ENCODE assay signal across 9 mouse cellular contexts in the genomic region with DNA sequence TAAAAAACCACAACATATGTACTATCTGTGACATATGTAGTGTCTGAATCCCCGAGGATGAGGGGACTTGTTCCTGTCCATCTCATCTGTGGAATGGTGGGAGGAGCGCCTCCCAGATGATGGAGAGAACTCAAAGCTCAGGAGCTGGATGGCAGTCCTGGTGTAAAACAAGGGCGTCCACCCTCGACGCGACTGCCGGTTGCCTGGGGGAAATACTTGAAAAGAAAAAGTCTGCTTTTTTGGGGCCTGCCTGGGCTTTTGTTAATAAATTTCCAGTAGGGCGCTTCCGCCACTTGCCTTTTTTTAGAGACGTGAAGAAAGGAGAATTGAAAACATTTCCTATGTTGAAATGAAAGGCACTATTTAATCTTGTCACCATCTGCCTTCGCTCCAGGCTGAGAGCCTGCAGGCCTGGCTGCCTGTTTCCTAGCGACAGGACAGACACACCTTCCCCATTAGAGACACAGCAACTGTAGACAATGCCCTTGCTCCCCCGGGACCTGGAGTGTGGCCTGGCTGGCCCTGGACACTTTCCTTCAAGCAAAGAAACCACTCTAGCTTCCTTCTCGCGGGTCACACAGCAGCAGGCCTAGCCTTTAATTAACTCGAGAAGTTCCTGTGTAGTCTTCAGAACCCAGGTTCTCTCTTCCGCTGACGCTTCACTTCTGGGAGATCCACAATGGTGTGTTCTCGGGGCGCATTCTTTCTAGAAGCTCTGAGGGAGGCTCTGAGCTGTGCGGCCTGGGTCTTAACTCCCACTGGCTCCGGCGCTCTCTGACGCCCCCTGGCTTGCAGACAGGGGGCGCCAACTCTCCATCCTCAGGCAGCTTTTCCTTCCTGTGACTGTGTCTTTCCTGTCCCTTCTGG. TPM values are rescaled to one million over a fixed set of nuclear protein-coding genes. Genes with fewer than 3 reads are reported as not detected.
DNase-seq lines count a peak whose midpoint lies in the region; ATAC-seq lines count a peak whose summit lies in the region.
"Had no signal": no experiment of that assay in that cellular context is flagged by ENCODE, and none has a peak within 500 bp of the region (broad histone marks: within the 10 kb centered on the region; RNA-seq: fewer than 3 reads in every experiment).

No protein-coding gene starts in this region.

- H3K9ac ChIP-seq in liver, embryonic 12.5 days, result no peak overlapping the region
- no peak overlapping the region for H3K9ac ChIP-seq in hindbrain, embryonic 15.5 days
- no peak overlapping the region for H3K9ac ChIP-seq in midbrain, embryonic 14.5 days (replicated peaks; ENCODE audit: low read length)
- H3K9ac ChIP-seq: lung, embryonic 15.5 days had no signal

- H3K4me2 ChIP-seq in liver, embryonic 12.5 days, result no peak overlapping the region
- peak overlapping the region; percentile 33 for H3K4me2 ChIP-seq in hindbrain, embryonic 15.5 days
- H3K4me2 ChIP-seq in midbrain, embryonic 14.5 days (ENCODE audit: low read length), result peak overlapping the region; percentile 29
- H3K4me2 ChIP-seq: lung, embryonic 15.5 days had no signal

- ATAC-seq in liver, embryonic 12.5 days, result no peak
- ATAC-seq in hindbrain, embryonic 15.5 days (ENCODE audit: low FRiP score, low read depth), result peak; percentile 83
- ATAC-seq in midbrain, embryonic 14.5 days (ENCODE audit: low FRiP score, low TSS enrichment), result no peak

- 41% methylated on average over 25 of the region's 25 CpGs for whole genome bisulfite sequencing in liver, embryonic 12.5 days (ENCODE audit: insufficient replicate concordance)
- WGBS in hindbrain, embryonic 15.5 days, result 7% methylated on average over 25 of the region's 25 CpGs
- WGBS in midbrain, embryonic 14.5 days, result 6% methylated on average over 25 of the region's 25 CpGs

- no peaks in the 10 kb centered on the region for H3K36me3 ChIP-seq in liver, embryonic 12.5 days
- no peaks in the 10 kb centered on the region for H3K36me3 ChIP-seq in hindbrain, embryonic 15.5 days
- H3K36me3 ChIP-seq in midbrain, embryonic 14.5 days (ENCODE audit: control insufficient read depth, insufficient read depth, low read length), result no peaks in the 10 kb centered on the region
- H3K36me3 ChIP-seq: lung, embryonic 15.5 days had no signal

- no peaks in the 10 kb centered on the region for H3K27me3 ChIP-seq in liver, embryonic 12.5 days (replicated peaks)
- H3K27me3 ChIP-seq in hindbrain, embryonic 15.5 days, result 0 out of 2 replicates have a peak, but pooled peaks cover 3% of the 10 kb centered on the region
- 0 out of 2 replicates have a peak, but pooled peaks cover 2% of the 10 kb centered on the region for H3K27me3 ChIP-seq in midbrain, embryonic 14.5 days (ENCODE audit: control insufficient read depth, insufficient read depth, low read length)
- H3K27me3 ChIP-seq: lung, embryonic 15.5 days had no signal

- H3K27ac ChIP-seq in liver, embryonic 12.5 days, result no peak overlapping the region
- no peak overlapping the region for H3K27ac ChIP-seq in hindbrain, embryonic 15.5 days (replicated peaks)
- H3K27ac ChIP-seq in midbrain, embryonic 14.5 days (replicated peaks; ENCODE audit: low read depth, low read length), result peak overlapping the region; percentile 17; the same call in 1 of the 2 replicates
- H3K27ac ChIP-seq: lung, embryonic 15.5 days had no signal

- no peak overlapping the region for H3K4me3 ChIP-seq in liver, embryonic 12.5 days
- no peak overlapping the region for H3K4me3 ChIP-seq in hindbrain, embryonic 15.5 days
- H3K4me3 ChIP-seq in midbrain, embryonic 14.5 days (replicated peaks; ENCODE audit: low read depth, low read length), result no peak overlapping the region
- H3K4me3 ChIP-seq: lung, embryonic 15.5 days had no signal

- H3K9me3 ChIP-seq in liver, embryonic 12.5 days (replicated peaks), result no peaks in the 10 kb centered on the region
- H3K9me3 ChIP-seq in hindbrain, embryonic 15.5 days, result no peaks in the 10 kb centered on the region
- no peaks in the 10 kb centered on the region for H3K9me3 ChIP-seq in midbrain, embryonic 14.5 days (ENCODE audit: control insufficient read depth, low read length)
- H3K9me3 ChIP-seq: lung, embryonic 15.5 days had no signal

- H3K4me1 ChIP-seq in liver, embryonic 12.5 days, result no peaks in the 10 kb centered on the region
- peaks cover 18% of the 10 kb centered on the region for H3K4me1 ChIP-seq in hindbrain, embryonic 15.5 days (replicated peaks)
- peaks cover 26% of the 10 kb centered on the region for H3K4me1 ChIP-seq in midbrain, embryonic 14.5 days (ENCODE audit: control insufficient read depth, insufficient read depth, low read length)
- H3K4me1 ChIP-seq: lung, embryonic 15.5 days had no signal

- peak; percentile 21 for DNase-seq in liver
- peak; percentile 55 for DNase-seq in cerebellum, adult 8-10 months
- peak; percentile 57 for DNase-seq in forelimb bud, embryonic 11.5 days (ENCODE audit: low read depth, low spot score)
- DNase-seq in layer of hippocampus, postnatal 10 days (ENCODE audit: low spot score in 2 of 2), result peak; percentile 39 to 49
- peak; percentile 79 for DNase-seq in midbrain, embryonic 14.5 days
- DNase-seq in thymus, postnatal 36 days, result peak; percentile 27 to 29

RNA-seq across cellular contexts. Expression of gene Rpl36-ps4, which starts 43.3 kb away (rescaled TPM):
- polyA plus RNA-seq in liver, embryonic 12.5 days (2016; fragmentation: Nextera tagmentation; extraction: Ambion mirVana), result not detected in 2 replicates
- polyA plus RNA-seq in hindbrain, embryonic 15.5 days (2015; fragmentation: Nextera tagmentation; extraction: Ambion mirVana), result not detected in 2 replicates
- total RNA-seq in layer of hippocampus, postnatal 10 days (2021), result not detected
- polyA plus RNA-seq in midbrain, embryonic 14.5 days (2014; fragmentation: Nextera tagmentation; extraction: Ambion mirVana), result not detected in 2 replicates
- polyA plus RNA-seq: lung, embryonic 15.5 days had no signal

Comparison
In these comparisons a context has a peak if more than half of its experiments do, and no peak if none do; other contexts are left out.
1. DNase-seq: peak in every context shown above with its lines; median percentile 79 in midbrain, embryonic 14.5 days; 57 in forelimb bud, embryonic 11.5 days; 55 in cerebellum, adult 8-10 months; 44 in layer of hippocampus, postnatal 10 days; 28 in thymus, postnatal 36 days; 21 in liver.